In the genomic region with DNA sequence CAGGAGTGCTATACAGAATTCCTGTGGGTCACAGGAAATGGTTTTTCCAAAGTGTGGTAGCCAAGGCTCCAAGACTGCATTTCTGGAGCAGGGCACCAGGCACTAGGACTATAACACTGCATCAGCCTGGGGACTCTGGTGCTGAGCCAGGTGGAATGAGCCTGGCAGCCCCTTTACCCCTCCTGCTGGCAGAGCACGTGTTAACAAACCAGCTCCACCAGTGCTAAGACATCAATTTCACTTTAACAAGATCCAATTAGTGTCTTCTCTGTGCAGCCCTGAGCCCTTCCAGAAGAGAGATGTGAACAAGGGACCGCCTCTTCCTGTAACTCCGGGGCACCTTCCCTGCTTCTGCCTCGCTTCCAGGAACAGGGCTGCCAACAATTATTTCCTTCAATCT, we compare ENCODE assay signal across 28 mouse cellular contexts. TPM values are rescaled to one million over a fixed set of nuclear protein-coding genes. Genes with fewer than 3 reads are reported as not detected.
DNase-seq lines count a peak whose midpoint lies in the region; ATAC-seq and TF ChIP-seq lines count a peak whose summit lies in the region.
"Had no signal": no experiment of that assay in that cellular context is flagged by ENCODE, and none has a peak within 500 bp of the region (broad histone marks: within the 10 kb centered on the region; RNA-seq: fewer than 3 reads in every experiment).

No protein-coding gene starts in this region.

- no peak overlapping the region for H3K27ac ChIP-seq in hindbrain, embryonic 13.5 days
- H3K27ac ChIP-seq in hindbrain, embryonic 10.5 days: no peak overlapping the region
- H3K27ac ChIP-seq in stomach, embryonic 16.5 days (ENCODE audit: low read length): no peak overlapping the region
- H3K27ac ChIP-seq in stomach, postnatal 0 days (replicated peaks): no peak overlapping the region
- H3K27ac ChIP-seq in hindbrain, embryonic 16.5 days (ENCODE audit: low read depth, low read length): no peak overlapping the region
- H3K27ac ChIP-seq: embryonic facial prominence, embryonic 10.5 days; embryonic facial prominence, embryonic 13.5 days; forebrain, embryonic 13.5 days; gastrocnemius, adult 2 months had no signal

- DNase-seq in hindbrain, embryonic 10.5 days (ENCODE audit: low spot score): no peak
- no peak for DNase-seq in stomach, postnatal 0 days (ENCODE audit: low spot score)
- DNase-seq in thymus, postnatal 25 days: no peak
- DNase-seq: adrenal gland, adult 8-10 months; adrenal gland, postnatal 25 days; cerebellum, adult 18-20 months; cerebellum, adult 9-10 months; cerebellum, postnatal 25 days; embryo, embryonic 11 days; gastrocnemius, adult 2 months; gastrocnemius, postnatal 14 days; heart, adult 11 months; kidney, adult 18-20 months had no signal

- H3K9ac ChIP-seq in hindbrain, embryonic 13.5 days: no peak overlapping the region
- no peak overlapping the region for H3K9ac ChIP-seq in stomach, embryonic 16.5 days (ENCODE audit: low read length)
- H3K9ac ChIP-seq in stomach, postnatal 0 days (ENCODE audit: low read length): no peak overlapping the region
- H3K9ac ChIP-seq in hindbrain, embryonic 16.5 days (ENCODE audit: low read depth, low read length): no peak overlapping the region
- H3K9ac ChIP-seq: embryonic facial prominence, embryonic 13.5 days; forebrain, embryonic 13.5 days had no signal

- 0 out of 2 replicates have a peak, but pooled peaks have one; percentile 32 for ATAC-seq in hindbrain, embryonic 13.5 days (ENCODE audit: low FRiP score)
- ATAC-seq in stomach, embryonic 16.5 days (ENCODE audit: insufficient read depth, low FRiP score): peak; percentile 25; the same call in 1 of the 2 replicates
- no peak for ATAC-seq in stomach, postnatal 0 days (ENCODE audit: low FRiP score, low TSS enrichment)
- ATAC-seq in hindbrain, embryonic 16.5 days: peak; percentile 45; the same call in 1 of the 2 replicates
- ATAC-seq: activated CD4-positive, CD25-positive, alpha-beta regulatory T cell, adult 4 months; CD4-positive, CD25-positive, alpha-beta regulatory T cell, adult 4 months; forebrain, embryonic 13.5 days; forebrain, embryonic 16.5 days; inflammation-experienced regulatory T-cells, adult 6 months; intestine, embryonic 16.5 days had no signal

- H3K36me3 ChIP-seq in hindbrain, embryonic 13.5 days: no peaks in the 10 kb centered on the region
- no peaks in the 10 kb centered on the region for H3K36me3 ChIP-seq in hindbrain, embryonic 10.5 days
- no peaks in the 10 kb centered on the region for H3K36me3 ChIP-seq in stomach, embryonic 16.5 days (ENCODE audit: control insufficient read depth, insufficient read depth, low read length)
- H3K36me3 ChIP-seq in stomach, postnatal 0 days (ENCODE audit: control insufficient read depth, insufficient read depth, low read length): no peaks in the 10 kb centered on the region
- H3K36me3 ChIP-seq in hindbrain, embryonic 16.5 days (ENCODE audit: control insufficient read depth, insufficient read depth, low read length): no peaks in the 10 kb centered on the region
- H3K36me3 ChIP-seq: embryonic facial prominence, embryonic 10.5 days; embryonic facial prominence, embryonic 13.5 days had no signal

- peaks cover 9% of the 10 kb centered on the region; the same call in 1 of the 2 replicates for H3K4me1 ChIP-seq in hindbrain, embryonic 13.5 days (replicated peaks)
- H3K4me1 ChIP-seq in hindbrain, embryonic 10.5 days (replicated peaks): peaks cover 27% of the 10 kb centered on the region
- H3K4me1 ChIP-seq in stomach, embryonic 16.5 days (ENCODE audit: control insufficient read depth, insufficient read depth, low read length): 0 out of 2 replicates have a peak, but pooled peaks cover 3% of the 10 kb centered on the region
- no peaks in the 10 kb centered on the region for H3K4me1 ChIP-seq in stomach, postnatal 0 days (replicated peaks; ENCODE audit: control insufficient read depth, insufficient read depth)
- H3K4me1 ChIP-seq in hindbrain, embryonic 16.5 days (ENCODE audit: control insufficient read depth, insufficient read depth, low read depth, low read length): no peaks in the 10 kb centered on the region
- H3K4me1 ChIP-seq: embryonic facial prominence, embryonic 13.5 days; forebrain, embryonic 13.5 days had no signal

- no peak overlapping the region for H3K4me3 ChIP-seq in hindbrain, embryonic 13.5 days
- H3K4me3 ChIP-seq in hindbrain, embryonic 10.5 days: no peak overlapping the region
- no peak overlapping the region for H3K4me3 ChIP-seq in stomach, embryonic 16.5 days (replicated peaks; ENCODE audit: low read length)
- H3K4me3 ChIP-seq in stomach, postnatal 0 days (ENCODE audit: low read depth, low read length): no peak overlapping the region
- H3K4me3 ChIP-seq in hindbrain, embryonic 16.5 days (ENCODE audit: low read length): no peak overlapping the region
- H3K4me3 ChIP-seq: embryonic facial prominence, embryonic 10.5 days; embryonic facial prominence, embryonic 13.5 days; erythroblast, embryonic 14.5 days; forebrain, embryonic 13.5 days; gastrocnemius, adult 2 months had no signal

- TF ChIP-seq EP300 in stomach, postnatal 0 days (optimal IDR thresholded peaks at IDR 0.05): no peak

- no peak for TF ChIP-seq CTCF in stomach, postnatal 0 days (IDR thresholded peaks at IDR 0.05; ENCODE audit: low read depth)

- WGBS in hindbrain, embryonic 13.5 days: 67% methylated on average over 4 of the region's 4 CpGs
- 85% methylated on average over 4 of the region's 4 CpGs for WGBS in hindbrain, embryonic 10.5 days
- WGBS in stomach, embryonic 16.5 days: 67% methylated on average over 4 of the region's 4 CpGs
- 73% methylated on average over 4 of the region's 4 CpGs for WGBS in stomach, postnatal 0 days
- WGBS in hindbrain, embryonic 16.5 days: 64% methylated on average over 4 of the region's 4 CpGs

- H3K9me3 ChIP-seq in hindbrain, embryonic 13.5 days: no peaks in the 10 kb centered on the region
- H3K9me3 ChIP-seq in hindbrain, embryonic 10.5 days: no peaks in the 10 kb centered on the region
- H3K9me3 ChIP-seq in stomach, embryonic 16.5 days (replicated peaks; ENCODE audit: control insufficient read depth, low read length): no peaks in the 10 kb centered on the region
- no peaks in the 10 kb centered on the region for H3K9me3 ChIP-seq in stomach, postnatal 0 days (ENCODE audit: control insufficient read depth, low read length)
- H3K9me3 ChIP-seq in hindbrain, embryonic 16.5 days (ENCODE audit: control insufficient read depth, low read length): no peaks in the 10 kb centered on the region; the same call in 1 of the 2 replicates
- H3K9me3 ChIP-seq: embryonic facial prominence, embryonic 10.5 days; embryonic facial prominence, embryonic 13.5 days; forebrain, embryonic 13.5 days had no signal

- H3K4me2 ChIP-seq in hindbrain, embryonic 13.5 days: no peak overlapping the region
- no peak overlapping the region for H3K4me2 ChIP-seq in stomach, embryonic 16.5 days (ENCODE audit: low read depth, low read length)
- H3K4me2 ChIP-seq in stomach, postnatal 0 days (replicated peaks; ENCODE audit: low read depth): no peak overlapping the region
- H3K4me2 ChIP-seq in hindbrain, embryonic 16.5 days (ENCODE audit: low read length): no peak overlapping the region
- H3K4me2 ChIP-seq: embryonic facial prominence, embryonic 13.5 days; forebrain, embryonic 13.5 days; heart, embryonic 11.5 days had no signal

- no peaks in the 10 kb centered on the region; the same call in 1 of the 2 replicates for H3K27me3 ChIP-seq in hindbrain, embryonic 13.5 days
- no peaks in the 10 kb centered on the region for H3K27me3 ChIP-seq in hindbrain, embryonic 10.5 days (ENCODE audit: insufficient read depth, poor library complexity, severe bottlenecking)
- no peaks in the 10 kb centered on the region for H3K27me3 ChIP-seq in stomach, embryonic 16.5 days (ENCODE audit: control insufficient read depth, insufficient read depth, low read length)
- no peaks in the 10 kb centered on the region for H3K27me3 ChIP-seq in stomach, postnatal 0 days (ENCODE audit: control insufficient read depth, insufficient read depth, low read length)
- H3K27me3 ChIP-seq in hindbrain, embryonic 16.5 days (replicated peaks; ENCODE audit: control insufficient read depth, insufficient read depth, low read length): no peaks in the 10 kb centered on the region
- H3K27me3 ChIP-seq: embryonic facial prominence, embryonic 13.5 days; forebrain, embryonic 13.5 days had no signal

RNA-seq across cellular contexts. Expression of a gene that starts 23.5 kb away (rescaled TPM):
- 9.0 and 10.4 TPM in 2 replicates for polyA plus RNA-seq in hindbrain, embryonic 13.5 days (2015; fragmentation: Nextera tagmentation; extraction: Ambion mirVana)
- polyA plus RNA-seq in hindbrain, embryonic 10.5 days (2016; fragmentation: Nextera tagmentation; extraction: Ambion mirVana): 24.9 and 26.1 TPM in 2 replicates
- polyA plus RNA-seq in stomach, embryonic 16.5 days (2015; fragmentation: Nextera tagmentation; extraction: Ambion mirVana): not detected in 2 replicates
- polyA plus RNA-seq in stomach, postnatal 0 days (2015; fragmentation: Nextera tagmentation; extraction: Ambion mirVana): not detected in 2 replicates
- 5.6 and 6.0 TPM in 2 replicates for polyA plus RNA-seq in hindbrain, embryonic 16.5 days (2015; fragmentation: Nextera tagmentation; extraction: Ambion mirVana)
- polyA plus RNA-seq: activated CD4-positive, CD25-positive, alpha-beta regulatory T cell, adult 4 months; C2C12; CD4-positive, CD25-positive, alpha-beta regulatory T cell, adult 4 months; erythroblast, embryonic 14.5 days; heart, embryonic 11.5 days; heart, postnatal 0 days; inflammation-experienced regulatory T-cells, adult 6 months; intestine, embryonic 16.5 days had no signal

RNA-seq across cellular contexts. Expression of a gene that starts 45.3 kb away (rescaled TPM):
- polyA plus RNA-seq in hindbrain, embryonic 13.5 days (2015; fragmentation: Nextera tagmentation; extraction: Ambion mirVana): 1.3 and 1.7 TPM in 2 replicates
- polyA plus RNA-seq in hindbrain, embryonic 10.5 days (2016; fragmentation: Nextera tagmentation; extraction: Ambion mirVana): 0.91 and 1.2 TPM in 2 replicates
- 0.90 and 1.3 TPM in 2 replicates for polyA plus RNA-seq in stomach, embryonic 16.5 days (2015; fragmentation: Nextera tagmentation; extraction: Ambion mirVana)
- 1.5 and 2.0 TPM in 2 replicates for polyA plus RNA-seq in stomach, postnatal 0 days (2015; fragmentation: Nextera tagmentation; extraction: Ambion mirVana)
- 0.59 and 0.70 TPM in 2 replicates for polyA plus RNA-seq in hindbrain, embryonic 16.5 days (2015; fragmentation: Nextera tagmentation; extraction: Ambion mirVana)
- polyA plus RNA-seq: activated CD4-positive, CD25-positive, alpha-beta regulatory T cell, adult 4 months; C2C12; CD4-positive, CD25-positive, alpha-beta regulatory T cell, adult 4 months; erythroblast, embryonic 14.5 days; forebrain, embryonic 13.5 days; heart, postnatal 0 days; inflammation-experienced regulatory T-cells, adult 6 months had no signal
